Mouse (Mus musculus) urinary bladder, postnatal 4 days (tissue): ENCODE results near the gene Tmod1.

Experiments
- DNase-seq, 2 experiments: peaks; one replicate each; pipeline ENCODE4 v3.0.0; 2021 to 2022; ENCODE audit warnings: low spot score in 2 of 2

Tmod1 gene

GRCm38 (mm10) chr4:46038892-46039751, at the start of gene Tmod1:
Gene Tmod1 (plus strand): TSS chr4:46038935.
- peak in 1 of 2 experiments; percentile 40 for DNase-seq

GRCm38 (mm10) chr4:45990427-45991135, 48.2 kb upstream of the Tmod1 start:
- no peak for DNase-seq

GRCm38 (mm10) chr4:45998536-45998935, 40.2 kb upstream of the Tmod1 start:
- no peak for DNase-seq

GRCm38 (mm10) chr4:46008142-46008793, 30.5 kb upstream of the Tmod1 start:
- DNase-seq, result no peak

- no peak for DNase-seq
Observed at GRCm38 (mm10) chr4:46011698-46012097, 27.0 kb upstream of the Tmod1 start.

- DNase-seq, result no peak
Observed at GRCm38 (mm10) chr4:46015605-46016004, 23.1 kb upstream of the Tmod1 start.

- DNase-seq, result no peak
Observed at GRCm38 (mm10) chr4:46023021-46023481, 15.7 kb upstream of the Tmod1 start.

- no peak for DNase-seq
Observed at GRCm38 (mm10) chr4:46025893-46026292, 12.8 kb upstream of the Tmod1 start.

- DNase-seq, result no peak
Observed at GRCm38 (mm10) chr4:46028224-46028623, 10.5 kb upstream of the Tmod1 start.

- DNase-seq, result no peak
Observed at GRCm38 (mm10) chr4:46028781-46029180, 10.0 kb upstream of the Tmod1 start.

GRCm38 (mm10) chr4:46029552-46029951, 9.2 kb upstream of the Tmod1 start:
- DNase-seq, result peak in 1 of 2 experiments; percentile 68

GRCm38 (mm10) chr4:46032448-46032847, 6.3 kb upstream of the Tmod1 start:
- DNase-seq, result no peak

- no peak for DNase-seq
Observed at GRCm38 (mm10) chr4:46033197-46033596, 5.5 kb upstream of the Tmod1 start.

- no peak for DNase-seq
Observed at GRCm38 (mm10) chr4:46038591-46038891, 194 bp upstream of the Tmod1 start.

- DNase-seq, result no peak
Observed at GRCm38 (mm10) chr4:46039899-46040298, 1.2 kb downstream of the Tmod1 start.

GRCm38 (mm10) chr4:46040594-46041192, 2.0 kb downstream of the Tmod1 start:
- DNase-seq, result no peak

GRCm38 (mm10) chr4:46041761-46042504, 3.2 kb downstream of the Tmod1 start:
- no peak for DNase-seq

- DNase-seq, result no peak
Observed at GRCm38 (mm10) chr4:46042505-46042850, 3.7 kb downstream of the Tmod1 start.

- no peak for DNase-seq
Observed at GRCm38 (mm10) chr4:46043361-46043760, 4.6 kb downstream of the Tmod1 start.

GRCm38 (mm10) chr4:46047971-46048370, 9.2 kb downstream of the Tmod1 start:
- no peak for DNase-seq

GRCm38 (mm10) chr4:46048418-46048817, 9.7 kb downstream of the Tmod1 start:
- DNase-seq, result no peak
